Mouse (Mus musculus) bone marrow macrophage, adult 2 months (primary cell): ENCODE measurements around the gene Map3k11. TPM values are rescaled to one million over a fixed set of nuclear protein-coding genes. Genes with fewer than 3 reads are reported as not detected.

Experiments used
- H3K27ac ChIP-seq: 2 replicates; pipeline ENCODE4 v1.5.1; 2012; ENCODE audit warnings: low read depth, low read length; ENCODE audit not compliant: insufficient read depth
- H3K4me1 ChIP-seq: 2 replicates; pipeline ENCODE4 v1.6.1; 2012; ENCODE audit warnings: low read length; ENCODE audit not compliant: control insufficient read depth, insufficient read depth
- H3K4me3 ChIP-seq: 2 replicates; pipeline ENCODE4 v1.5.1; 2012; ENCODE audit warnings: mild to moderate bottlenecking, low read length, moderate library complexity; ENCODE audit not compliant: insufficient read depth
- CTCF ChIP-seq: IDR thresholded peaks from 2 replicates; pipeline ENCODE4 v1.5.1; 2012; ENCODE audit warnings: low read depth, mild to moderate bottlenecking, low read length, moderate library complexity
- POLR2A ChIP-seq: IDR thresholded peaks from 2 replicates; pipeline ENCODE4 v1.6.1; 2012; ENCODE audit warnings: mild to moderate bottlenecking, low read depth, low read length, borderline replicate concordance
- polyA plus RNA-seq: library from polyadenylated mRNA; stranded (reverse); fragments of >200 nt; gene quantifications from 2 replicates; pipeline ENCODE4 v1.2.4, GENCODE M21; 2012; ENCODE audit not compliant: missing spikeins, insufficient read depth, insufficient read length

Gene Map3k11
- polyA plus RNA-seq, 1 experiment: 99.1 TPM

- H3K4me1 ChIP-seq: peaks cover 12% of the 10 kb centered on the region
- no peak overlapping the region for H3K4me3 ChIP-seq
- no peak for TF ChIP-seq POLR2A
- TF ChIP-seq CTCF: no peak
- peak overlapping the region; percentile 7; the same call in 1 of the 2 replicates for H3K27ac ChIP-seq
Measured at GRCm38 (mm10) chr19:5704801-5705571, 16.4 kb downstream of the Map3k11 start.

GRCm38 (mm10) chr19:5710068-5710467, 21.5 kb downstream of the Map3k11 start:
- TF ChIP-seq CTCF (no peak), POLR2A (no peak)
- Histone ChIP-seq H3K4me3 (no peak overlapping the region), H3K4me1 (peaks cover 43% of the 10 kb centered on the region), H3K27ac (no peak overlapping the region)

GRCm38 (mm10) chr19:5710581-5710980, 22.0 kb downstream of the Map3k11 start:
- H3K27ac ChIP-seq: no peak overlapping the region
- H3K4me3 ChIP-seq: no peak overlapping the region
- TF ChIP-seq CTCF (no peak), POLR2A (no peak)
- H3K4me1 ChIP-seq: peaks cover 39% of the 10 kb centered on the region

- peaks cover 33% of the 10 kb centered on the region for H3K4me1 ChIP-seq
- peak overlapping the region; percentile 80 for H3K27ac ChIP-seq
- H3K4me3 ChIP-seq: no peak overlapping the region
- TF ChIP-seq POLR2A (no peak), CTCF (peak; percentile 26; the same call in 1 of the 2 replicates)
Measured at GRCm38 (mm10) chr19:5711218-5711617, 22.7 kb downstream of the Map3k11 start.

- Histone ChIP-seq H3K4me3 (no peak overlapping the region), H3K4me1 (peaks cover 33% of the 10 kb centered on the region), H3K27ac (peak overlapping the region; percentile 80)
- TF ChIP-seq POLR2A: no peak
- no peak for TF ChIP-seq CTCF
Measured at GRCm38 (mm10) chr19:5711907-5712460, 23.4 kb downstream of the Map3k11 start.

GRCm38 (mm10) chr19:5713255-5713654, 24.7 kb downstream of the Map3k11 start:
- TF ChIP-seq POLR2A (no peak), CTCF (no peak)
- peak overlapping the region; percentile 65 for H3K27ac ChIP-seq
- peaks cover 33% of the 10 kb centered on the region for H3K4me1 ChIP-seq
- peak overlapping the region; percentile 26 for H3K4me3 ChIP-seq

GRCm38 (mm10) chr19:5713730-5714129, 25.2 kb downstream of the Map3k11 start:
- Histone ChIP-seq H3K27ac (peak overlapping the region; percentile 65), H3K4me3 (peak overlapping the region; percentile 26), H3K4me1 (peaks cover 33% of the 10 kb centered on the region)
- no peak for TF ChIP-seq CTCF
- no peak for TF ChIP-seq POLR2A

- no peak overlapping the region for H3K4me3 ChIP-seq
- H3K27ac ChIP-seq: no peak overlapping the region
- H3K4me1 ChIP-seq: peaks cover 28% of the 10 kb centered on the region
- no peak for TF ChIP-seq CTCF
- TF ChIP-seq POLR2A: no peak
Measured at GRCm38 (mm10) chr19:5715793-5716688, 27.5 kb downstream of the Map3k11 start.

- peaks cover 21% of the 10 kb centered on the region for H3K4me1 ChIP-seq
- no peak for TF ChIP-seq POLR2A
- no peak for TF ChIP-seq CTCF
- H3K27ac ChIP-seq: no peak overlapping the region
- H3K4me3 ChIP-seq: no peak overlapping the region
Measured at GRCm38 (mm10) chr19:5716955-5717354, 28.4 kb downstream of the Map3k11 start.
